In genomic region chr9:59269728-59270127, GRCm38 (mm10) we compare ENCODE assay signal across 9 mouse cellular contexts. TPM values are rescaled to one million over a fixed set of nuclear protein-coding genes. Genes with fewer than 3 reads are reported as not detected.
DNase-seq lines count a peak whose midpoint lies in the region; ATAC-seq and TF ChIP-seq lines count a peak whose summit lies in the region.
"Had no signal": no experiment of that assay in that cellular context is flagged by ENCODE, and none has a peak within 500 bp of the region (broad histone marks: within the 10 kb centered on the region; RNA-seq: fewer than 3 reads in every experiment).

No protein-coding gene starts in this region.

- no peak overlapping the region for H3K27ac ChIP-seq in heart, embryonic 14.5 days (replicated peaks in 1 of 2; ENCODE audit: control insufficient read depth in 1 of 2, insufficient read depth in 1 of 2, low read depth in 2 of 2, low read length in 2 of 2)
- no peak overlapping the region for H3K27ac ChIP-seq in liver, postnatal 0 days (ENCODE audit: low read depth)

- TF ChIP-seq EP300 in liver, postnatal 0 days (IDR thresholded peaks at IDR 0.05; ENCODE audit: low read depth): no peak

- H3K4me3 ChIP-seq in heart, embryonic 14.5 days (ENCODE audit: control insufficient read depth in 1 of 2, insufficient read depth in 1 of 2, low read depth in 1 of 2, low read length in 2 of 2): no peak overlapping the region
- no peak overlapping the region for H3K4me3 ChIP-seq in liver, postnatal 0 days (ENCODE audit: low read depth, low read length)
- H3K4me3 ChIP-seq: myocyte had no signal

- peak; percentile 43 for DNase-seq in ovary, adult 18-20 months (ENCODE audit: low spot score)
- no peak for DNase-seq in ovary, postnatal 10 days (ENCODE audit: low spot score)
- peak; percentile 85 for DNase-seq in embryo, embryonic 11 days
- peak; percentile 87 for DNase-seq in kidney, postnatal 10 days
- peak; percentile 50 for DNase-seq in liver, postnatal 0 days
- peak; percentile 86 for DNase-seq in retina, postnatal 1 day

- H3K9ac ChIP-seq in heart, embryonic 14.5 days (ENCODE audit: low read length): no peak overlapping the region
- no peak overlapping the region for H3K9ac ChIP-seq in liver, postnatal 0 days (replicated peaks)

- peak; percentile 66 for TF ChIP-seq CTCF in liver, postnatal 0 days (IDR thresholded peaks at IDR 0.05; ENCODE audit: low read depth)

- H3K4me2 ChIP-seq in heart, embryonic 14.5 days (ENCODE audit: low read length): no peak overlapping the region
- no peak overlapping the region for H3K4me2 ChIP-seq in liver, postnatal 0 days (ENCODE audit: low read depth, low read length)

- H3K36me3 ChIP-seq in heart, embryonic 14.5 days (ENCODE audit: control insufficient read depth, insufficient read depth, low read length): no peaks in the 10 kb centered on the region
- no peaks in the 10 kb centered on the region for H3K36me3 ChIP-seq in liver, postnatal 0 days (replicated peaks; ENCODE audit: insufficient read depth, low read length)

- 12% methylated on average over 5 of the region's 5 CpGs for WGBS in heart, embryonic 14.5 days
- 28% methylated on average over 5 of the region's 5 CpGs for WGBS in liver, postnatal 0 days (ENCODE audit: insufficient replicate concordance)

- ATAC-seq in heart, embryonic 14.5 days (ENCODE audit: insufficient number of reproducible peaks, insufficient read depth, low FRiP score, low read depth): 0 out of 2 replicates have a peak, but pooled peaks have one; percentile 48
- no peak for ATAC-seq in liver, postnatal 0 days
- no peak for ATAC-seq in inflammation-experienced regulatory T-cells, adult 6 months

- H3K27me3 ChIP-seq in heart, embryonic 14.5 days (ENCODE audit: control insufficient read depth, insufficient read depth, low read length): no peaks in the 10 kb centered on the region
- no peaks in the 10 kb centered on the region for H3K27me3 ChIP-seq in liver, postnatal 0 days (ENCODE audit: insufficient read depth, low read length)

- H3K9me3 ChIP-seq in heart, embryonic 14.5 days (ENCODE audit: control insufficient read depth, low read length): no peaks in the 10 kb centered on the region
- H3K9me3 ChIP-seq in liver, postnatal 0 days (ENCODE audit: low read length): no peaks in the 10 kb centered on the region

- peaks cover 8 to 10% of the 10 kb centered on the region in 2 experiments; a peak in 3 of 4 replicates for H3K4me1 ChIP-seq in heart, embryonic 14.5 days (ENCODE audit: control insufficient read depth in 2 of 2, insufficient read depth in 2 of 2, low read length in 2 of 2)
- H3K4me1 ChIP-seq in liver, postnatal 0 days (ENCODE audit: insufficient read depth): peaks cover 5% of the 10 kb centered on the region

RNA-seq across cellular contexts. Expression of gene Adpgk, which starts 21.6 kb away (rescaled TPM):
- 24.0 and 24.1 TPM in 2 replicates for polyA plus RNA-seq in heart, embryonic 14.5 days (2014; fragmentation: Nextera tagmentation; extraction: Ambion mirVana)
- polyA plus RNA-seq in liver, postnatal 0 days (2015; fragmentation: Nextera tagmentation; extraction: Ambion mirVana): 24.1 and 24.6 TPM in 2 replicates
- polyA plus RNA-seq in inflammation-experienced regulatory T-cells, adult 6 months (2017; shearing (Covaris generic)): 10 to 100 TPM in 2 of 3 experiments, 1 to 10 TPM in 1; 2.5 to 14.1 (median 10.8) TPM
